Mouse (Mus musculus) forelimb bud, embryonic 11.5 days (tissue): ENCODE measurements around the gene Olfr1130.
"Not testable (repeated sequence)": the region's sequence is repeated elsewhere in the genome, so short reads cannot be mapped to it uniquely, and the experiment has no call there.

Source experiments
- DNase-seq: peaks from one replicate; pipeline ENCODE4 v3.0.0-alpha.2; 2012; ENCODE audit warnings: low read depth, low spot score

Olfr1130 gene

DNA sequence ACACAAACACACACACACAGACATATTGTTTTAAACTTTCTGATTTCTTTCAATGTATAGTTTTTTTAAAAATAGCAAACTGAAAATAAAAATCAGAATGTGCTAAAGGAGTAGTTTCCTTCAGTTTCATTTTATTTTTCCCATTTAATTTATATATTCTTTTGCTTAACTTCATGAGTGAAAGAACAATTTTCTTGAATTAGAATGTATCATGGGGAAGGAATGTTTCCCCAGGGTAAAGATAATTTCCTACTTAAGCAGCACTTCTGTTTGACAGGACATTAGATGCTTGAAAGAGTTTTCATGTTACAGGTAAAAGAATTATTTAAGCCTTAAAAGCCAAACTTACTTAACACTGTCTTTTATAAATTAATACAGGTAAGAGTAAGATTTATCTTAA, at the start of gene Olfr1130:
Gene Olfr1130, plus strand, starts transcription at position 301 of the 400 bp plus-strand sequence.
- DNase-seq, result not testable (repeated sequence)

DNA sequence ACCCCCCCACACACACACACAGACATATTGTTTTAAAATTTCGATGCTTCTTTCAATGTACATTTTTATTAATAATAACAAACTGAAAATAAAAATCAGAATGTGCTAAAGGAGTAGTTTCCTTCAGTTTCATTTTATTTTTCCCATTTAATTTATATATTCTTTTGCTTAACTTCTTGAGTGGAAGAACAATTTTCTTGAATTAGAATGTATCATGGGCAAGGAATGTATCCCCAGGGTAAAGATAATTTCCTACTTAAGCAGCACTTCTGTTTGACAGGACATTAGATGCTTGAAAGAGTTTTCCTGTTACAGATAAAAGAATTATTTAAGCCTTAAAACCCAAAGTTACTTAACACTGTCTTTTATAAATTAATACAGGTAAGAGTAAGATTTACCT, 32.4 kb upstream of the Olfr1130 start, which contains the start of gene Olfr1129:
Gene Olfr1129, plus strand, starts transcription at position 301 of the 400 bp plus-strand sequence.
- not testable (repeated sequence) for DNase-seq

DNA sequence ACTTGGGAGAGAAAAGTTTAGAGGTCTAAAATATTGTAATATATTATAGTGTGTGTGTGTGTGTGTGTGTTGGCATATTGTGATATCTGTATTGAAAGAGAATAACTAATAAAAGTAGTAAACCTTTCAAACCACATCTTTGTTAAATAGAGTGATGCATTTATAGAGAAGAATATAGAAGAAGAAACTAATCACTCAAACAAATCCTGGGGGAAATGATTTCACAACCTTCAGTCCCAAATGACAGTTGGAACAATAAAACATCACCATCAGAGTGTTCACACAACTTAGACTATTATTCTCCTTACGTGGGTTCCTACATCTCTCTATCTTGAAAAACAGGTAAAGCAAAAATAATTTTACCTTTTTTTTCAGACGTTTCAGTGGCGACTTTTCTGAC, 20.8 kb downstream of the Olfr1130 start, which contains the start of gene Olfr1131:
Gene Olfr1131, plus strand, starts transcription at position 301 of the 400 bp plus-strand sequence.
- DNase-seq, result no peak

DNA sequence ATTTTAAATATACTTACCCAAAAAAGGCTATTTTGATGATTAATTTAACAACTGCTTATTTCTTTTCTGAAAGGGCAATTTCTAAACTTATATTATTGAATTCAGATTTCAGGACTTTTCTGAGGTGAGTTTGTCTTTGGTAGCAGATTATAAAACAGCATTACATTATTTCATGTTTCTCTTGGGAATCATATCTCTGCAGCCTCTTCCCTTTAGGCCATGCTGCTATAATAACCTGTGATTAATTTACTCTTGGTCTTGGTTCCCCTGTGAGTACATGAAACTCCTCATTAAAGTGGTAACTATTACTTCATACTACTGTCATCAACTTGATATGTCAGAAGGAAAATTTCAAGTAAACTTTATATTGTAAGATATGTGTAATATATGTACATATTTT, 31.4 kb downstream of the Olfr1130 start, which contains the start of gene Olfr1132:
Gene Olfr1132, minus strand, starts transcription at position 101 of the 400 bp plus-strand sequence.
- no peak for DNase-seq

DNA sequence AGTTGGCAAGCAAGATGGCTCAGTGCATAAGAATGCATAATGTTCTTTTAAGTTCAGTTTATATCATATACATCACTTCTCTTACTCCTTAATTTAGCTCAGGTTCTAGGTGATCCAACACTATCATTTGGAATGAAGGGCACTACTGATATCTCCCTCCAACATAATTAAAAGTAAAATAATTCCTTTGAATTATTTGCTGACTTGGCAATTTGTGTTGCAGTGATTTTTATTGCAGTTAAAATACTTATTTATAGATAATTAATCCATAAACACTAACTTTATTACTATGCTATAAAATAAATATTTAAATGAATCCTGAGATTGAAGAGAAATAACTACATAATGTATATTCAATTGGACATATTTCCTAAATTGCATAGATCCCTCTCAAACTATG, 36.4 kb downstream of the Olfr1130 start:
- no peak for DNase-seq

DNA sequence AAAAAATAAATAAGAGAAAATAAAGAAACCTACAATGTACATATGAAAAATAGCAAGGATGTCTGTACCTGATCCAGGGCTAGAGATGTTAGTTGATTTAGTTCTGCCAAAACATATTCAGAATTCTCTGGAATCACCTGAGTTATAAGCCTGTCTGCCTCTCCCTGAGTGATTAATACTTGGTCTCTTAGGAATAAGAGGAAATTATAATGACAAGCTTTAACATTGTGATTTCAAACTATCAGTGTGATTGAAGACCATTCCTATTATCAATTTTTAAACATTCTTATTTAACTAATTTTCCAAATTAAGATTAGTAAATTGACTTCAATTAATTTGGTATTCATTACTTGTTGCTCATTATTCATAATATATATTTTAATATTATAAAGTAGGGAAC, 41.3 kb downstream of the Olfr1130 start, which contains the start of gene Olfr1133:
Gene Olfr1133, minus strand, starts transcription at position 101 of the 400 bp plus-strand sequence.
- DNase-seq, result no peak

DNA sequence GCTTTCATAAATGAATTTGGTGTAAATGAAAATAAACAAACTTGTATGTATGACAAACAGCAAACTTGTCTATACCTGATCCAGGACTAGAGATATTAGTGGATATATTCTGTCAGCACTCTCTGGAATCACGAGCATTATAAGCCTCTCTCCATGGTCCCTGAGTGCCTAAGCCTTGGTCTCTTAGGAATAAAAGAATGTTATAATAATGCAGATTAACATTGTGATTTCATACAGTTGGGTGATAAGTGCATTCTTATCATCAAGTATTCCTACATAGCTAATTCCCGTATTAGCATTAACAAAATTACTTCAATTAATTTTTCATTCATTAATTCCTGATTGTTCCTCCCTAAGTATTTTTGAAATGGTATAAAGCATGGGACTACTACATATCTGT, 52.3 kb downstream of the Olfr1130 start, which contains the start of gene Olfr1134:
Gene Olfr1134, minus strand, starts transcription at position 101 of the 400 bp plus-strand sequence.
- no peak for DNase-seq
